Mouse (Mus musculus): ENCODE measurements around the gene Cox19.
A peak's percentile ranks its signal among the peaks of the same experiment; 100 is the strongest.
"Not testable (repeated sequence)": the region's sequence is repeated elsewhere in the genome, so short reads cannot be mapped to it uniquely, and the experiment has no call there.

Gene Cox19

DNA sequence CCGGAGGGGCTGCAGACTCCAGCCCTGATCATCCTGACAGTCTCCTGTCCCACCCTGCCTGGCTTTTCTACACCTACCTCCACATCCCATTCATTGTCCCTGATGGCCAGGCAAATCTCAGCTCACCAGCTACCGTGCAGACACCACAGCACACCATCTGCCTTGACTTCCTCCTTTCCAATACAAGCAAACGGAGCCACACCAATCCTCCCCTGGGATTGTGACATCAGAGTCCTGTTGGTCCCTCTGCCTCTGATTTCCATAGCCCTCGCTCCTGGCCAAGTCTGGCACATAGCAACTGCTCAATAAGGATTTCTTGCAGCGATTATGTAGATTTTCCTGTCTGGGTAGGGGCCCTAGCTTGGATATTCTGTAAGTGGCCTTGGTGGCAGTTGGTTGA, at the start of gene Cox19:
Cox19 (minus strand) TSS at position 285 of the 400 bp plus-strand sequence.
- no peak for DNase-seq (ENCODE audit: low spot score)

GRCm38 (mm10) chr5:139399991-139400390, 48.8 kb upstream of the Cox19 start:
- DNase-seq (ENCODE audit: low spot score): no peak

GRCm38 (mm10) chr5:139398786-139399185, 47.6 kb upstream of the Cox19 start:
- DNase-seq (ENCODE audit: low spot score): no peak

- peak; percentile 87 for DNase-seq (ENCODE audit: low spot score)
Observed at GRCm38 (mm10) chr5:139397959-139398753, 46.9 kb upstream of the Cox19 start.

DNA sequence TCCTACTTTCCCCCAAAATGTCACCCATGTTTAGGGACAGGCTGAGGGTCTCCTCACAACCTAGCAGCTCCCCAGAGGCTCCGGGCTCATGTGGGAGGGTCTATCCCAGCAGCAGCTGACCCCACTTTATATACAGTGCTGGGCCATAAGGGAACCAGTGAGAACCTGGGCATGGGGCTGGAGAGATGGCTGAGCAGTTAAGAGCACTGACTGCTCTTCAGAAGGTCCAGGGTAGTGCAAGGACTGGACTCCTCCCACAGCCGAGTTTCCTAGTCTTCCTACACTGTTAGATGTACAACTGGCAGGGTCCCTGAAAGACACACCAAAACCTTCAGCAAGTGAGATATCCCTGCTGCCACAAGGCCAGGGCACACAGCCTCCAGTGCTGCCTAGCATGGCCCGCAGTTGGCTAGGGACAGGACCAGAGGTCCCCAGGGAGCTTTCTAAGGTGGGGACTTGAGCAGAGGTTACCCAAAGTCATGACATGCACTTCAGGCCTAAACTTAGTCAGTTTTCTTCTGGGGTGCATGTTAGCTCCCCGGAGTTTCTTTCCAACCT, 46.2 kb upstream of the Cox19 start:
- no peak for DNase-seq (ENCODE audit: low spot score)

DNA sequence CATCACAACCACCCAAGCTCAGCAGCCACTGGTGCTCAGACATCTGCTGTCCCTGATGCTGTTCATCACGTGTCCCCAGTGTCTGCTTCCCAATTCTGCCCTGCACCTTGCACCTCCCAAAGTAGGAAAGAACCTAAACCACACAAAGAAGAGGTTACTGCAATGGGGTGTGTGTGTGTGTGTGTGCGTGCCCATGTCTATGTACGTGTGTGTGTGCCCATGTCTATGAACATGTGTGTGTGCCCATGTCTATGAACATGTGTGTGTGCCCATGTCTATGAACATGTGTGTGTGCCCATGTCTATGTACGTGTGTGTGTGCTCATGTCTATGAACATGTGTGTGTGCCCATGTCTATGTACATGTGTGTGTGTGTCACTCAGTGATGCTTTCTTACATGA, 44.3 kb upstream of the Cox19 start:
- no peak for DNase-seq (ENCODE audit: low spot score)

- no peak for DNase-seq (ENCODE audit: low spot score)
Observed at GRCm38 (mm10) chr5:139394399-139394798, 43.2 kb upstream of the Cox19 start.

GRCm38 (mm10) chr5:139393197-139393588, 42.0 kb upstream of the Cox19 start:
- DNase-seq (ENCODE audit: low spot score): no peak

- no peak for DNase-seq (ENCODE audit: low spot score)
Observed at GRCm38 (mm10) chr5:139392219-139393196, 41.3 kb upstream of the Cox19 start.

GRCm38 (mm10) chr5:139391309-139391990, 40.2 kb upstream of the Cox19 start:
- DNase-seq (ENCODE audit: low spot score): no peak

GRCm38 (mm10) chr5:139390324-139391119, 39.3 kb upstream of the Cox19 start:
- not testable (repeated sequence) for DNase-seq (ENCODE audit: low spot score)

DNA sequence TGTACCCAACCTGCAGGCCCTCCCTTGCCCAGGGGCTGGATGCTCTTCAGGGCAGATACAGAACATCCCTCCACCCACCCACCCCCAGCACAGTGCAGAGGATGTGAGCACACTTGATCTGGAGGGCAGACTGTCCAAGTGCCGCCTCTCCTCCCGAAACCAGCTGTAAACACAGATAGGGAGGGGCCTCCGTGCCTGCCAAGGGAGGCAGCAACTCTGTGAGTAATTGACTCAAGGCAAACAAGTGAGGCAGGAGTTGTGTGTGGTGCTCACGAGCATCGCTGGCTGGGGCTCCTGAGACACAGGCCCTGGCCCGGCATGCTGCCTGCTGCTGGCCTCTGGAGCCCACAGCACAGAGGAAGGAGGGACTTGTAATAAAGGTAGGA, 38.5 kb upstream of the Cox19 start:
- DNase-seq (ENCODE audit: low spot score): no peak

- peak; percentile 37 for DNase-seq (ENCODE audit: low spot score)
Observed at GRCm38 (mm10) chr5:139388694-139389675, 37.8 kb upstream of the Cox19 start.

DNA sequence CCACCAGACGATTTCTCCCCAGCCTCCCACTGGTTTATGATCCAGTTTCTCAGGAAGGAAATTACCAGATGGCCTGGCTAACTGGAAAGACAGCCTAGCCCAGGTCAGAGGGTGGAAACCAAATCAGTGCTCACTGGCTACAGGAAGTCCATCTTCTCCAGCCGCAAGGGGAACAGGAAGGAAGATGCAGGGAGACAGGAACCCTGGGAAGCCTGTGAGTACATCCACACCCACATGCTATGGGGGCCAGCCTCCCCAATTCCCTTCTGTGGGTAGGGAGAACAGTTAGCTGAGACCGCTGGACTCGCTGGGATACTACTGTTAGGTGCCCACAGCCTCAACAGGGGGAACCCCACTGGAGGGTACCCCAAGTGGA, 37.0 kb upstream of the Cox19 start:
- no peak for DNase-seq (ENCODE audit: low spot score)

DNA sequence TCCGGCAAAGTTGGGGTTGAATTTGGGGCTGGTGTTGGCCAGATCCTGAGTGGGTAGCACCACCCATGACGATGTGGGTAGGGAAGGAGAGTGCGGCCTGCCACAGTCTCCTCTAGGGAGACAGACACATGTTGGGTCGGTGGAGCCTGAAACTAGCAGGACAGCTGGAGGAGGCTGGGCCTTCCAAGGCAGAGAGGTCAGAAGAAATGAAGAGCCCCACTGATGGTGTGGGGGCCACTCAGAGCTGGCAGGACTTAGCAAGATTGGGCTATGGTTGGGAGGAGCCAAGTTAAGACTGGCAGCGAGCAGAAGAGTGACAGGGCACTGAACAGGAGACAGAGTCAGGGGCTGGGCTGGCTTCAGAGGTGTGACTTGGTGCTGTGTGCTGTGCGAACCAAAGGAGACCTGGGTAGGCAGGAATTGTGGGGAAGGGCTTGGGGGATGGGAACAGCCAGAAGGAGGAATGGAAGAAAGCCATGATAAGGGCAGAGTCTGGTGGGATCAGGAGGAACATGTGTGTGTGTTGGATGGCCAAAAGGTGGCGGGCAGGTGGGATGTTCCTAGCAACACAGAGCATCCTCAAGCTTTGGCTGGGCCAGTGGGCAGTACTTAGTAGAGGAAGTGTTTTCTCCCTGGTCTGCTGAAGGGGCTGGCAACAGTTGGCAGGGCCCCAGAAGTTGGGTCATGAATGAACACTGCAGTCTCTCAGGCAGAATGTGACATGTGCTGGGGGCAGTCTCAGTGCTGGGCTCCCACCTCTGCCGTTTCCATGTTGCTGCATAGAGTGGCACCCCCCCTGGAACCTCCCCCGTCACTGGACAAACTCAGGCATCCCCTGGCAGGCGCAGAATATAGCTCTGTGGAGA, 36.3 kb upstream of the Cox19 start:
- no peak for DNase-seq (ENCODE audit: low spot score)

DNA sequence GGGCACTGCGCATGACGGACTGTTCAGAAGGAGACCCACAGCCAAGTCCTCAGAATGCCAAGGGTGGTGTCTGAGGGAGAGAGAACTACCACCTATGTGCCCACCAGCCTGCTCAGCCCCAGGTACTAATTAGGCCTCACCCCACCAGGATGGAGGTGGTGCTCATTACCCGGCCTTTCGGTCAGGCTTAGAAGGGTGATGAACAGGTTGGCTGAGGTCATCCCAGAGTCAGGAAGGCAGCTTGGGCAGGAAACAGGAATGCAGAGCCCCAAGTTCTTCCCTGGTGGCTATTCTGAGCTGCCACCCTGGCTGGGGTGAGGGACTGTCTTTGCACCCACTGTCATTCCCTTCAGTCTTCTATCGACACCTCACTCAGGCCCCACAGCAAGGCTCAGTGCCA, 34.8 kb upstream of the Cox19 start:
- no peak for DNase-seq (ENCODE audit: low spot score)

GRCm38 (mm10) chr5:139384531-139384930, 33.3 kb upstream of the Cox19 start:
- DNase-seq (ENCODE audit: low spot score): peak; percentile 49

DNA sequence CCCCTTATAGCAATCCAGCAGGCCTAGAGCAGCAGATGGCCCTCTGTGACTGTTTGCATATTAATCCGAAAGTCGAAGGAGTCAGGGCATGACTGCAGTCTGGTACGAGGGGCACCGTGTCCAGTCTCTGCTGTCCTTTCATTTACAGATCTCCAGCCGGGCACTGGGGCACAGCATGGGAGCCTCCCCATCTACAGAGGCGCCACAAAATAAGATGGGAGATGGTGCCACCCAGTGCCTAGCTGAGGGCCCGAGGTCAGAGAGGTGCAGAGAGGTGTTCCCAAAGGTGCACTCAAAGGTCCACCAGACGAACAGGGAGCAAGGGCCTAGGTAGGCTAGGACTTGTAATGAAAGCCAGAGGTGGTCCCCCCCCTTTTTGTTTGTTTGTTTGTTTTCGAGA, 32.0 kb upstream of the Cox19 start:
- no peak for DNase-seq (ENCODE audit: low spot score)

DNA sequence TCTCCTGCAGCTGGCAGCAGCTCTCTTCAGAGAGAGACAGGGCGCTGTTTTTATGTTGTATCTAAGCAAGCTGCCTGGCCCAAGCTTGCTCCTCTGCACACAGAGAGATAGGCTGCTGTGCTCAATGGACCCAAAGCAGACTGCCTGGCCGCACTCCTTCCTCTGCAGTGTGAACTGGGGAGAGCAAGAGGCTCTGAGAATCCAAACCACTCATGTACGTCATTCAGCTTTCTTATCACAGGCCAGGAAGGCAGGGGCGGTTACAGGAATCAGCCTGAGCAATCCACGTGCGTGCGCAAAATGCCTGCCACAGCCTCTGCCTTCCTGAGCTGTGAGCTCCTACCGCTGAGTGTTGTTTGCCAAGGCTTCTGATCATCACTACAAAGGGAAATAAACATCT, 31.5 kb upstream of the Cox19 start:
- peak; percentile 95 for DNase-seq (ENCODE audit: low spot score)
